Mouse (Mus musculus): ENCODE data around the gene Rai1. TPM values are rescaled to one million over a fixed set of nuclear protein-coding genes. Genes with fewer than 3 reads are reported as not detected.

Rai1 gene
- total RNA-seq, 1 experiment, result 15.5 TPM

DNA sequence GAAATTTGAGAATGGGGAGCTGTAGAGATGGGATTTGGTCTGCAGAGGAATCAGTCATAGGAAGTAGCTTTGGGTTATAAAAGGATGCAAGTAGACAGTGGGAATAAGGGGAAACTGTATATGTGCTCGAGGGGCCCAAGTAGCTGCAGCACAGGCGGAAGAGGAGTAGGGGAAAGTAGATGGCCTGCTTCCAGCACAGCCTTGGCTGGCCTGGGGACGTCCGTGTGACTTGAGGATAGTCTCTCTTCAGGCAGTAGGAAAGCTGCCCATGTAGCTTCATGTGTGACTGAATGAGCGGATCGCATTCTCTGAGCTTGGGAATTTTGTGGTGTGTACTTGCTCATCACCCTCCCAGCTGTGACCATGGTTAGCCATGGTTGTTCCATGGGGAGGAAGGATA, 59.6 kb downstream of the Rai1 start:
- no peak for TF ChIP-seq CHD2 (IDR thresholded peaks at IDR 0.05; ENCODE audit: low read depth, low read length)
- no peak for TF ChIP-seq MAFK (IDR thresholded peaks at IDR 0.05; ENCODE audit: insufficient read depth, low read depth, low read length)
- TF ChIP-seq ZNF384 (IDR thresholded peaks at IDR 0.05; ENCODE audit: low read depth, low read length), result no peak
- TF ChIP-seq ZC3H11A (IDR thresholded peaks at IDR 0.05; ENCODE audit: borderline replicate concordance, low read depth, low read length), result no peak
- no peak for TF ChIP-seq HCFC1 (IDR thresholded peaks at IDR 0.05; ENCODE audit: borderline replicate concordance, insufficient read depth, low read length)
- no peaks in the 10 kb centered on the region for H3K9me3 ChIP-seq (ENCODE audit: control insufficient read depth, insufficient read depth, low read depth, low read length)
- H3K9ac ChIP-seq (ENCODE audit: insufficient read depth, low read depth, low read length, poor library complexity, severe bottlenecking), result no peak overlapping the region
- H3K4me3 ChIP-seq (ENCODE audit: insufficient read depth in 1 of 2, low read depth in 1 of 2, low read length in 2 of 2, poor library complexity in 1 of 2, severe bottlenecking in 1 of 2), result no peak overlapping the region
- H3K4me1 ChIP-seq (ENCODE audit: control insufficient read depth in 2 of 2, insufficient read depth in 2 of 2, low read length in 2 of 2, poor library complexity in 1 of 2), result peaks cover 5 to 22% of the 10 kb centered on the region in 2 experiments; a peak in 3 of 4 replicates
- H3K27ac ChIP-seq (ENCODE audit: insufficient read depth, low read depth, low read length, poor library complexity, severe bottlenecking), result no peak overlapping the region
- H3K36me3 ChIP-seq (ENCODE audit: control insufficient read depth, insufficient read depth, low read length, poor library complexity, severe bottlenecking), result peaks cover under 1% of the 10 kb centered on the region; the same call in 1 of the 2 replicates
- in situ Hi-C loops (cut with MboI; ENCODE audit: low sequenced_read_pairs in 2 of 2, unreplicated experiment in 2 of 2), result no loop called here
- DNase-seq (ENCODE audit: low read depth, low spot score), result no peak

GRCm38 (mm10) chr11:60165076-60165475, 60.3 kb downstream of the Rai1 start:
- no peaks in the 10 kb centered on the region for H3K9me3 ChIP-seq (ENCODE audit: control insufficient read depth, insufficient read depth, low read depth, low read length)
- no peak overlapping the region for H3K27ac ChIP-seq (ENCODE audit: insufficient read depth, low read depth, low read length, poor library complexity, severe bottlenecking)
- peaks cover 5 to 22% of the 10 kb centered on the region in 2 experiments; a peak in 3 of 4 replicates for H3K4me1 ChIP-seq (ENCODE audit: control insufficient read depth in 2 of 2, insufficient read depth in 2 of 2, low read length in 2 of 2, poor library complexity in 1 of 2)
- DNase-seq (ENCODE audit: low read depth, low spot score), result no peak
- TF ChIP-seq ZC3H11A (IDR thresholded peaks at IDR 0.05; ENCODE audit: borderline replicate concordance, low read depth, low read length) (no peak), MAFK (IDR thresholded peaks at IDR 0.05; ENCODE audit: insufficient read depth, low read depth, low read length) (no peak), ZNF384 (IDR thresholded peaks at IDR 0.05; ENCODE audit: low read depth, low read length) (no peak), CHD2 (IDR thresholded peaks at IDR 0.05; ENCODE audit: low read depth, low read length) (no peak), HCFC1 (IDR thresholded peaks at IDR 0.05; ENCODE audit: borderline replicate concordance, insufficient read depth, low read length) (no peak)
- H3K36me3 ChIP-seq (ENCODE audit: control insufficient read depth, insufficient read depth, low read length, poor library complexity, severe bottlenecking), result no peaks in the 10 kb centered on the region
- H3K4me3 ChIP-seq (ENCODE audit: insufficient read depth in 1 of 2, low read depth in 1 of 2, low read length in 2 of 2, poor library complexity in 1 of 2, severe bottlenecking in 1 of 2), result no peak overlapping the region
- no peak overlapping the region for H3K9ac ChIP-seq (ENCODE audit: insufficient read depth, low read depth, low read length, poor library complexity, severe bottlenecking)
- in situ Hi-C loops (cut with MboI; ENCODE audit: low sequenced_read_pairs in 2 of 2, unreplicated experiment in 2 of 2), result no loop called here

DNA sequence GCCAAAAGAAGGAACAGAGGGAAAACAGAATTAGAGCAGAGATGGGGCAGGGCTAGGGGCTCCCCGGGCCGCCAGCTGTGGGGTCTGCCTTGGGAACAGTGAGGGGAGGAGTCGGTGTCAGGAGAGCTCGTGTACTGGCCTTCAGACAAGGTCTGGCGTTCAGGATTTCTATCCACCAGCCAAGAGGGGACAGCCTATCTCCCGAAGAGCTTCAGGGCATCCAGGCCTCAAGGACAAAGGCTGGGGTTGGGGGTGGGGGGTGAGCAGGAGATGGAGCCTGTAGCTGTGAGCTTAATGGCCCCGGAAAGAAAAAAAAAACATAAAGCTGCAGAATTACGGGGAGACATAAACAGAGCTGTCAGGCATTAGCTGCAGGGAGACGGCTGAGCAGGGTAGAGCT, 64.0 kb downstream of the Rai1 start:
- no peak overlapping the region for H3K9ac ChIP-seq (ENCODE audit: insufficient read depth, low read depth, low read length, poor library complexity, severe bottlenecking)
- TF ChIP-seq MAFK (IDR thresholded peaks at IDR 0.05; ENCODE audit: insufficient read depth, low read depth, low read length) (no peak), HCFC1 (IDR thresholded peaks at IDR 0.05; ENCODE audit: borderline replicate concordance, insufficient read depth, low read length) (no peak), ZNF384 (IDR thresholded peaks at IDR 0.05; ENCODE audit: low read depth, low read length) (no peak), CHD2 (IDR thresholded peaks at IDR 0.05; ENCODE audit: low read depth, low read length) (no peak), ZC3H11A (IDR thresholded peaks at IDR 0.05; ENCODE audit: borderline replicate concordance, low read depth, low read length) (no peak)
- in situ Hi-C loops (cut with MboI; ENCODE audit: low sequenced_read_pairs in 2 of 2, unreplicated experiment in 2 of 2), result no loop called here
- H3K4me1 ChIP-seq (ENCODE audit: control insufficient read depth in 2 of 2, insufficient read depth in 2 of 2, low read length in 2 of 2, poor library complexity in 1 of 2), result peaks cover 3 to 5% of the 10 kb centered on the region in 2 experiments; a peak in 1 of 4 replicates
- H3K4me3 ChIP-seq (ENCODE audit: insufficient read depth in 1 of 2, low read depth in 1 of 2, low read length in 2 of 2, poor library complexity in 1 of 2, severe bottlenecking in 1 of 2), result no peak overlapping the region
- H3K9me3 ChIP-seq (ENCODE audit: control insufficient read depth, insufficient read depth, low read depth, low read length), result no peaks in the 10 kb centered on the region
- DNase-seq (ENCODE audit: low read depth, low spot score), result no peak
- H3K36me3 ChIP-seq (ENCODE audit: control insufficient read depth, insufficient read depth, low read length, poor library complexity, severe bottlenecking), result no peaks in the 10 kb centered on the region; the same call in 1 of the 2 replicates
- H3K27ac ChIP-seq (ENCODE audit: insufficient read depth, low read depth, low read length, poor library complexity, severe bottlenecking), result no peak overlapping the region

GRCm38 (mm10) chr11:60172074-60172473, 67.3 kb downstream of the Rai1 start:
- no peaks in the 10 kb centered on the region for H3K9me3 ChIP-seq (ENCODE audit: control insufficient read depth, insufficient read depth, low read depth, low read length)
- in situ Hi-C loops (cut with MboI; ENCODE audit: low sequenced_read_pairs in 2 of 2, unreplicated experiment in 2 of 2), result no loop called here
- no peak for TF ChIP-seq HCFC1 (IDR thresholded peaks at IDR 0.05; ENCODE audit: borderline replicate concordance, insufficient read depth, low read length)
- no peak for TF ChIP-seq MAFK (IDR thresholded peaks at IDR 0.05; ENCODE audit: insufficient read depth, low read depth, low read length)
- no peak for TF ChIP-seq ZNF384 (IDR thresholded peaks at IDR 0.05; ENCODE audit: low read depth, low read length)
- TF ChIP-seq ZC3H11A (IDR thresholded peaks at IDR 0.05; ENCODE audit: borderline replicate concordance, low read depth, low read length), result no peak
- TF ChIP-seq CHD2 (IDR thresholded peaks at IDR 0.05; ENCODE audit: low read depth, low read length), result no peak
- H3K4me1 ChIP-seq (ENCODE audit: control insufficient read depth in 2 of 2, insufficient read depth in 2 of 2, low read length in 2 of 2, poor library complexity in 1 of 2), result peaks cover 3 to 8% of the 10 kb centered on the region in 2 experiments; a peak in 1 of 4 replicates
- no peak overlapping the region for H3K4me3 ChIP-seq (ENCODE audit: insufficient read depth in 1 of 2, low read depth in 1 of 2, low read length in 2 of 2, poor library complexity in 1 of 2, severe bottlenecking in 1 of 2)
- DNase-seq (ENCODE audit: low read depth, low spot score), result no peak
- no peak overlapping the region for H3K27ac ChIP-seq (ENCODE audit: insufficient read depth, low read depth, low read length, poor library complexity, severe bottlenecking)
- H3K9ac ChIP-seq (ENCODE audit: insufficient read depth, low read depth, low read length, poor library complexity, severe bottlenecking), result no peak overlapping the region
- H3K36me3 ChIP-seq (ENCODE audit: control insufficient read depth, insufficient read depth, low read length, poor library complexity, severe bottlenecking), result no peaks in the 10 kb centered on the region; the same call in 1 of the 2 replicates

Data from ES-E14 (cell line).